Mouse (Mus musculus) limb, embryonic 15.5 days (tissue): ENCODE measurements at regions not wholly inside any gene's neighbourhood (a gene's known extent, or its start where the extent isn't known, plus 50 kb on each side); places are given as distances from the start of the nearest gene placed in this dataset.
"Not testable (repeated sequence)": the region's sequence is repeated elsewhere in the genome, so short reads cannot be mapped to it uniquely, and the experiment has no call there.

ENCODE experiments used
- ATAC-seq: fragments of 200-750 bp; cut with Nextera tagmentation; 2 replicates; pipeline ENCODE4 v1.8.0; 2017; ENCODE audit warnings: low read depth, moderate TSS enrichment; ENCODE audit not compliant: insufficient number of reproducible peaks, low FRiP score, low TSS enrichment
- H3K27ac ChIP-seq: fragments of 300-500 bp; sonication (generic); 2 replicates; pipeline ENCODE4 v1.5.1; 2015; ENCODE audit warnings: moderate library complexity, mild to moderate bottlenecking, inconsistent platforms
- H3K27me3 ChIP-seq: fragments of 300-500 bp; sonication (generic); 2 replicates; pipeline ENCODE4 v1.6.1; 2015; ENCODE audit warnings: inconsistent platforms
- H3K36me3 ChIP-seq: fragments of 300-500 bp; sonication (generic); 2 replicates; pipeline ENCODE4 v1.6.1; 2015; ENCODE audit warnings: inconsistent platforms
- H3K4me1 ChIP-seq: fragments of 300-500 bp; sonication (generic); 2 replicates; pipeline ENCODE4 v1.6.1; 2015; ENCODE audit warnings: inconsistent platforms
- H3K4me2 ChIP-seq: fragments of 300-500 bp; sonication (generic); 2 replicates; pipeline ENCODE4 v1.6.1; 2015; ENCODE audit warnings: mild to moderate bottlenecking, inconsistent platforms
- H3K4me3 ChIP-seq: fragments of 300-500 bp; sonication (generic); 2 replicates; pipeline ENCODE4 v1.5.1; 2015; ENCODE audit warnings: mild to moderate bottlenecking, inconsistent platforms
- H3K9ac ChIP-seq: fragments of 300-500 bp; sonication (generic); 2 replicates; pipeline ENCODE4 v1.6.1; 2015; ENCODE audit warnings: inconsistent platforms
- H3K9me3 ChIP-seq: fragments of 300-500 bp; sonication (generic); 2 replicates; pipeline ENCODE4 v1.6.1; 2016; ENCODE audit warnings: inconsistent platforms
- WGBS: fragments of 180-500 bp; shearing (Covaris S2); methylation state at CpG from one replicate; pipeline ENCODE4 v1.1.7; 2015; 5-methylcytosine and 5-hydroxymethylcytosine counted together

- Histone ChIP-seq H3K4me3 (no peak overlapping the region), H3K9ac (no peak overlapping the region), H3K36me3 (no peaks in the 10 kb centered on the region), H3K9me3 (no peaks in the 10 kb centered on the region), H3K27me3 (no peaks in the 10 kb centered on the region), H3K27ac (no peak overlapping the region), H3K4me1 (peaks cover 11% of the 10 kb centered on the region; the same call in 1 of the 2 replicates), H3K4me2 (no peak overlapping the region)
- peak; percentile 35; the same call in 1 of the 2 replicates for ATAC-seq
- WGBS, result 39% methylated on average over 10 of the region's 10 CpGs
Measured at GRCm38 (mm10) chr6:37732385-37732784, 138.2 kb upstream of the Trim24 start.

GRCm38 (mm10) chr6:37735288-37735961, 135.2 kb upstream of the Trim24 start:
- Histone ChIP-seq H3K9me3 (no peaks in the 10 kb centered on the region), H3K9ac (no peak overlapping the region), H3K27me3 (no peaks in the 10 kb centered on the region), H3K27ac (no peak overlapping the region), H3K4me2 (no peak overlapping the region), H3K4me1 (peaks cover 10% of the 10 kb centered on the region; the same call in 1 of the 2 replicates), H3K36me3 (no peaks in the 10 kb centered on the region), H3K4me3 (no peak overlapping the region)
- 72% methylated on average over 4 of the region's 4 CpGs for WGBS
- no peak for ATAC-seq

- H3K4me1 ChIP-seq, result peaks cover 5% of the 10 kb centered on the region; the same call in 1 of the 2 replicates
- no peak for ATAC-seq
- no peaks in the 10 kb centered on the region for H3K27me3 ChIP-seq
- H3K36me3 ChIP-seq, result no peaks in the 10 kb centered on the region
- no peak overlapping the region for H3K9ac ChIP-seq
- no peaks in the 10 kb centered on the region for H3K9me3 ChIP-seq
- H3K4me3 ChIP-seq, result no peak overlapping the region
- WGBS, result 76% methylated on average over 4 of the region's 4 CpGs
- H3K27ac ChIP-seq, result no peak overlapping the region
- no peak overlapping the region for H3K4me2 ChIP-seq
Measured at GRCm38 (mm10) chr6:37735962-37736297, 134.7 kb upstream of the Trim24 start.

GRCm38 (mm10) chr6:37740982-37741889, 129.4 kb upstream of the Trim24 start:
- H3K9ac ChIP-seq, result no peak overlapping the region
- H3K4me2 ChIP-seq, result no peak overlapping the region
- no peak for ATAC-seq
- no peak overlapping the region for H3K4me3 ChIP-seq
- H3K27ac ChIP-seq, result no peak overlapping the region
- H3K27me3 ChIP-seq, result no peaks in the 10 kb centered on the region
- H3K9me3 ChIP-seq, result no peaks in the 10 kb centered on the region
- H3K4me1 ChIP-seq, result no peaks in the 10 kb centered on the region
- whole genome bisulfite sequencing, result 72% methylated on average over 14 of the region's 14 CpGs
- H3K36me3 ChIP-seq, result no peaks in the 10 kb centered on the region

- not testable (repeated sequence) for H3K4me1 ChIP-seq, H3K4me2 ChIP-seq, H3K27ac ChIP-seq, H3K36me3 ChIP-seq, H3K27me3 ChIP-seq, H3K9ac ChIP-seq, H3K4me3 ChIP-seq, ATAC-seq, H3K9me3 ChIP-seq
- WGBS, result 76% methylated on average over 7 of the region's 7 CpGs
Measured at GRCm38 (mm10) chr6:37741916-37742315, 128.7 kb upstream of the Trim24 start.

- H3K4me3 ChIP-seq, result no peak overlapping the region
- H3K9ac ChIP-seq, result no peak overlapping the region
- no peak for ATAC-seq
- no peak overlapping the region for H3K27ac ChIP-seq
- no peaks in the 10 kb centered on the region for H3K4me1 ChIP-seq
- H3K4me2 ChIP-seq, result no peak overlapping the region
- no peaks in the 10 kb centered on the region for H3K9me3 ChIP-seq
- H3K36me3 ChIP-seq, result no peaks in the 10 kb centered on the region
- WGBS, result 79% methylated on average over 4 of the region's 4 CpGs
- H3K27me3 ChIP-seq, result no peaks in the 10 kb centered on the region
Measured at GRCm38 (mm10) chr6:37744679-37745078, 125.9 kb upstream of the Trim24 start.

- no peaks in the 10 kb centered on the region for H3K9me3 ChIP-seq
- 84% methylated on average over 11 of the region's 11 CpGs for WGBS
- H3K9ac ChIP-seq, result no peak overlapping the region
- H3K4me2 ChIP-seq, result no peak overlapping the region
- no peaks in the 10 kb centered on the region for H3K4me1 ChIP-seq
- H3K36me3 ChIP-seq, result no peaks in the 10 kb centered on the region
- no peak overlapping the region for H3K27ac ChIP-seq
- no peaks in the 10 kb centered on the region for H3K27me3 ChIP-seq
- no peak for ATAC-seq
- no peak overlapping the region for H3K4me3 ChIP-seq
Measured at GRCm38 (mm10) chr6:37745393-37746100, 125.1 kb upstream of the Trim24 start.

GRCm38 (mm10) chr6:37747793-37748192, 122.8 kb upstream of the Trim24 start:
- not testable (repeated sequence) for H3K4me2 ChIP-seq, H3K9me3 ChIP-seq, H3K9ac ChIP-seq, H3K27ac ChIP-seq, ATAC-seq, H3K27me3 ChIP-seq, H3K36me3 ChIP-seq, H3K4me1 ChIP-seq, H3K4me3 ChIP-seq
- WGBS, result 61% methylated on average over 4 of the region's 4 CpGs

- H3K27ac ChIP-seq, result no peak overlapping the region
- H3K4me2 ChIP-seq, result no peak overlapping the region
- H3K4me1 ChIP-seq, result no peaks in the 10 kb centered on the region
- no peaks in the 10 kb centered on the region for H3K36me3 ChIP-seq
- no peaks in the 10 kb centered on the region for H3K9me3 ChIP-seq
- WGBS, result 67% methylated on average over 8 of the region's 8 CpGs
- H3K4me3 ChIP-seq, result no peak overlapping the region
- H3K9ac ChIP-seq, result no peak overlapping the region
- no peaks in the 10 kb centered on the region for H3K27me3 ChIP-seq
- no peak for ATAC-seq
Measured at GRCm38 (mm10) chr6:37748296-37748980, 122.2 kb upstream of the Trim24 start.

- no peak overlapping the region for H3K9ac ChIP-seq
- no peaks in the 10 kb centered on the region for H3K9me3 ChIP-seq
- no peaks in the 10 kb centered on the region for H3K4me1 ChIP-seq
- H3K4me2 ChIP-seq, result no peak overlapping the region
- no peaks in the 10 kb centered on the region for H3K36me3 ChIP-seq
- no peak for ATAC-seq
- no peaks in the 10 kb centered on the region for H3K27me3 ChIP-seq
- H3K4me3 ChIP-seq, result no peak overlapping the region
- 76% methylated on average over 5 of the region's 5 CpGs for WGBS
- H3K27ac ChIP-seq, result no peak overlapping the region
Measured at GRCm38 (mm10) chr6:37749016-37749415, 121.6 kb upstream of the Trim24 start.

- H3K9ac ChIP-seq, result no peak overlapping the region
- no peak for ATAC-seq
Measured at GRCm38 (mm10) chr6:37750271-37750670, 120.3 kb upstream of the Trim24 start.

More at GRCm38 (mm10) chr6:37750271-37750670, 120.3 kb upstream of the Trim24 start:
- Histone ChIP-seq H3K4me2 (no peak overlapping the region), H3K4me3 (no peak overlapping the region), H3K27ac (no peak overlapping the region), H3K9me3 (no peaks in the 10 kb centered on the region), H3K36me3 (no peaks in the 10 kb centered on the region), H3K27me3 (no peaks in the 10 kb centered on the region), H3K4me1 (no peaks in the 10 kb centered on the region)
- 93% methylated on average over 3 of the region's 3 CpGs for WGBS
